Mouse (Mus musculus): ENCODE data around the gene Unc93b1. TPM values are rescaled to one million over a fixed set of nuclear protein-coding genes. Genes with fewer than 3 reads are reported as not detected.
"Not testable (repeated sequence)": the region's sequence is repeated elsewhere in the genome, so short reads cannot be mapped to it uniquely, and the experiment has no call there.

The Unc93b1 gene
- total RNA-seq, 1 experiment from 2014 or later, result 83.0 TPM

DNA sequence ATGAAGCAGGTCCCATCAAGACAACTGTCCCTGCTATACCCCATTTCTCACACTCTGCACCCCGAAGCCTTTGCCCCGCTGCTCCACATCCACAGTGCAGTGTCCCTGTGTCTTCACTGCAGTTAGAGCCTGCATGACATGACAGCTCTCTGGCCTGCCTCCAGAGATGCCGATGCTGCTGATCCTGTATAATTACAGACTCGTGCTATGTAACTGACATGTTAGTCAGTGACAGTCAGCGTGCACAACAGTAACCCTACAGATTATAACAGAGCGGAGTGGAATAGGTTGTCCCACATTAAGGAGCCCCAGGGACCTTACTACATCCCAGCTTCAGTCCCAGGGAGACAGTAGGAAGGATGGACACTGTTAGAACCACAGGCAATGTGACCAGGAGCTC is 39.6 kb downstream of the Unc93b1 start:
- ATAC-seq (replicated peaks; ENCODE audit: low read depth, poor library complexity, severe bottlenecking), result not testable (repeated sequence)

GRCm38 (mm10) chr19:3975866-3976265 is 40.9 kb downstream of the Unc93b1 start:
- no peak for ATAC-seq (replicated peaks; ENCODE audit: low read depth, poor library complexity, severe bottlenecking)

DNA sequence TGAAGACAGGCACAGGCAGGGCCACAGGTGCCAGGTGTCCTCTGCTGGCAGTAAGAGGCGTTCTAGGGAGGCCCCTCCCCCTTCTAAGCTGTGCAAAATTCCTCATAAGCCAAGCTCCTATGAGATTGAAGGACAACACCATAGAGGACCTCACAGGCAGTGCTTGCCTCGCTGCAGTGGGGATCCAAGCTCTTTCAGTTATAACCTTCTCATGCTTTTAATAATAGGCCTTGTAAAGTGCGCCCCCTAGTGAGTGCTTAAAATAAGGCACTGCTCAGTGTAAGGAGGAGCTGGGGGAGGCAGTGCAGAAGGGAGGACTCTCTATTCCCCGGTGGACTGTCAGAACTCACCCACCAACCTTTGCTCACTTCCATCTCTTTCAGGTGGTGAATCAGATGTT is 45.3 kb downstream of the Unc93b1 start:
- peak; percentile 76 for ATAC-seq (replicated peaks; ENCODE audit: low read depth, poor library complexity, severe bottlenecking)

- ATAC-seq (replicated peaks; ENCODE audit: low read depth, poor library complexity, severe bottlenecking), result no peak
Observed at GRCm38 (mm10) chr19:3980917-3981316, 45.9 kb downstream of the Unc93b1 start.

DNA sequence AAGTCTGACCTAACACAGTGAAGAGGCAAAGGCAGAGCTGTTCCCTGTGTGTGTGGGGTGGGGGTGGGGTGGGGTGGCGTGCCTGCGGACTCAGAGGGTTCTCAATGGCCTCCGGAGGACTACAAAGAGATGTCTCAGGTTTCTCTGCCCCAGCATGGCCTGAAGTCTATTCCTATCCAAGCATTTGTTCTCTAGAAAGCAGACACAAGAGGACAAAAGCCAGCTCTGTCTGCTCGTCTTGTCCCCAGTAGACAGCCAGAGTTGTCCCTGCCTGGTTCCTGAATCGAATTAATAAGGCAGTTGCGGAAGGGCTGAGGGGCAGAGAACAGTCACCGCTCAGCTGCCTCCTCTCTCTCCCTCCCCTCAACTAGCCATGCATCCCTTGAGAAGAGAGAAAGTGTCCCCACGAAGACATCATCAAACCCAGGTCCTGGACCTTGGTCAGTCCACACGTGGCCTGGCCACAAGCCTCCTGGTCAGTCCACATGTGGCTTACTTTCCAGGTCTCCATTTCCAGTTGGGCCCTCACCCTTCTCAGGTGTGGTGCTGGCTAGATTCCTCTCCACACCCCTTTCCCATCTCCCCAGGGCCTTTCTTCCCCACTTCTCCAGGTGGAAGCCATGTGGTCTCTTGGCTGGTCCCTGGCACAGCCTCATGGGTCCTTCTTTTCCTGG is 48.7 kb downstream of the Unc93b1 start:
- ATAC-seq (replicated peaks; ENCODE audit: low read depth, poor library complexity, severe bottlenecking), result no peak

DNA sequence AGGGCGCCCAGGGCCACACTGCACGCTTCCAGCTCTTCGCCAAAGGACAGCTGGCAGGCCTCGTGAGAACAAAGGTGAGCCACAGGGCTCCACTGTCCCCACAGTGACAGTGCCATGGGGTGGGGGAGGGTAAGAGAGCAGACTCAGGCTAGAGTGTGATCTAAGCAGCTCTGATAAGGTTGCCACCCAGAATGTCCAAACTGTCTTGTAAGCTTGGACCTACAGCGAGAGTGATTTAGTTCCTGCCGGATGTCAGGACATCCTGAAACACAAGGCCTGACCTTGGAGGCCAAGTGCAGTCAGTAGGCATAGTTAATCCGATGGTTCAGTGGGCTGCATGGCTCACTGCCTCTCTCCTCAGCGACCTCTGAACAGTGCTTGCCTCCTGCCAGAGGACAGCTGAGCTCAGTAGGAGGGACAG is 50.3 kb downstream of the Unc93b1 start:
- 0 out of 2 replicates have a peak, but pooled peaks have one; percentile 13 for ATAC-seq (replicated peaks; ENCODE audit: low read depth, poor library complexity, severe bottlenecking)

DNA sequence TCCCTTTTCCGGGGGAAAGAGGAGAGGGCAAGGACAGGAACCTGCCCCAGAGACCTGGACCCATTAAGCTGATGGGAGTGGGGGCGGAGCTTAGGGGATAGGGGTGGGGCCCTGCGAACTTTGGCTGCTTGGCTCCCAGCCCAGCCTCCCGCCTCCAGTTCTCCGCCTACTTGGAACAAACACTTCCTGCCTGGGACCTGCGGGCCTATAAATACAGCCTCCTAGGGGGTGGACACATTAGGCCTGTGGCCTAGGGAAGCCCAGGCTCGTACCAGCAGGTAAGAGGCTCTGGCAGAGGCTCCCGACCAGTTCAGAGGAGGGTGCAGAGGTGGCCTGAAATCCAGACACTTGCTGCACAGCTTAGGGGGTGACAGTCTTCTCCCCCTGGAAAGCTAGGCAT is 51.3 kb downstream of the Unc93b1 start, which contains the start of gene Acy3:
Acy3 (plus strand) TSS at position 237 of the 400 bp plus-strand sequence.
- ATAC-seq (replicated peaks; ENCODE audit: low read depth, poor library complexity, severe bottlenecking), result peak; percentile 67

GRCm38 (mm10) chr19:3988066-3988465 is 53.1 kb downstream of the Unc93b1 start:
- no peak for ATAC-seq (replicated peaks; ENCODE audit: low read depth, poor library complexity, severe bottlenecking)

- no peak for ATAC-seq (replicated peaks; ENCODE audit: low read depth, poor library complexity, severe bottlenecking)
Observed at GRCm38 (mm10) chr19:3988750-3989149, 53.8 kb downstream of the Unc93b1 start.

GRCm38 (mm10) chr19:3990804-3991203 is 55.8 kb downstream of the Unc93b1 start:
- ATAC-seq (replicated peaks; ENCODE audit: low read depth, poor library complexity, severe bottlenecking), result no peak

GRCm38 (mm10) chr19:3991562-3991961 is 56.6 kb downstream of the Unc93b1 start:
- no peak for ATAC-seq (replicated peaks; ENCODE audit: low read depth, poor library complexity, severe bottlenecking)

- no peak for ATAC-seq (replicated peaks; ENCODE audit: low read depth, poor library complexity, severe bottlenecking)
Observed at GRCm38 (mm10) chr19:3991966-3992365, 57.0 kb downstream of the Unc93b1 start.

- no peak for ATAC-seq (replicated peaks; ENCODE audit: low read depth, poor library complexity, severe bottlenecking)
Observed at GRCm38 (mm10) chr19:3992416-3992815, 57.4 kb downstream of the Unc93b1 start, which contains the start of gene Tbx10. TSS of gene Tbx10 (plus strand) at chr19:3992752.

DNA sequence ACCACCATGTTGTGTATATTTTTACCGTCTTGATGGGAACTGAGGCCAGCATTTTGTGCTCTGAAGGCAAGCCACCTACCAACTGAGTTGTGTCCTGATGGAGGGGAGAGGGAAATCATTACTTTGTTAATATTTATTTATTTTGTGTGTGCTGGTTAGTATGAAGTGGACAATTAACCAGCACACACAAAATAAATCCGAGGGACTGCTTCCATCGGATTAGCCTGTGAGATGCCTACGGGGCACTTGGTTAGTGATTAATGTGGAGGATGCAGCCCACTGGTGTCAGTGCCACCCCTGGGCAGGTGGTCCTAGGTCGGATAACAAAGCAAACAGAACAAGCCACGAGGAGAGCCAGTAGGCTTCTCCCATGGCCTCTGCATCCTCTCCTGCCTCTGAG is 59.9 kb downstream of the Unc93b1 start:
- no peak for ATAC-seq (replicated peaks; ENCODE audit: low read depth, poor library complexity, severe bottlenecking)

DNA sequence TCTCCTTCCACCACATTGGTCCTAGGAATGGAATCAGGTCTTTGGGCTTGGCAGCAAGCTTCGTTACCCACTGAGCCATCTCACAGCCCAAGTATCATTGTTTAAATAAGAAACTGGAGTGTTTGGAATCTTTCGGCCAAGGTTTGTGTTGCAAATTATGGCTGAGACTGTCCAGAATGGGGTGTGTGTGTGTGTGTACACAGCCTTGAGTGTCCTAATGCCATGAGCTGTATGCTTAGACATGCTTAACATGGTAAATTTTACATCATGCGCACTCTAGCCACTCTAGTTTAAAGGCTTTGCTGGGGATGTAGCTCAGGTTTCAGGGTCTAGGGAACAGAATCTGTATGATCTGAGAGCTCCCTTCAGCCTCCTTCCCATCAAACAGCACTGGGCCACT is 60.5 kb downstream of the Unc93b1 start:
- ATAC-seq (replicated peaks; ENCODE audit: low read depth, poor library complexity, severe bottlenecking), result no peak

- no peak for ATAC-seq (replicated peaks; ENCODE audit: low read depth, poor library complexity, severe bottlenecking)
Observed at GRCm38 (mm10) chr19:3996106-3996505, 61.1 kb downstream of the Unc93b1 start.

DNA sequence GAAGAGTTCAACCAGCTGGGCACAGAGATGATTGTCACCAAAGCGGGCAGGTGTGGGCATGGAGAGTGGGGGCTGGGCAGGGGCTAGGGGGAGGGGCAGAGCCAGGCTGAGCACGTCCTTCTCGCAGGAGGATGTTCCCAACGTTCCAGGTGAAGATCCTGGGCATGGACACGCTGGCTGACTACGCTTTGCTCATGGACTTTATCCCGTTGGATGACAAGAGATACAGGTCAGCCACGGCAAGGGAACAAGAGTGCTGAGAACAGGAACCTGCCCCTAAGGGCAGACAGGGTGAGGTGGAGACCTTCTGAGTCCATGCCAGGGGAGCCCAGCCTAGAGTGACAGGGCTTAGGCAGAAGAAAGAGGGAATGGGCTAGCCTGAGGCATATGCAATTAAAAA is 61.8 kb downstream of the Unc93b1 start:
- ATAC-seq (replicated peaks; ENCODE audit: low read depth, poor library complexity, severe bottlenecking), result no peak

DNA sequence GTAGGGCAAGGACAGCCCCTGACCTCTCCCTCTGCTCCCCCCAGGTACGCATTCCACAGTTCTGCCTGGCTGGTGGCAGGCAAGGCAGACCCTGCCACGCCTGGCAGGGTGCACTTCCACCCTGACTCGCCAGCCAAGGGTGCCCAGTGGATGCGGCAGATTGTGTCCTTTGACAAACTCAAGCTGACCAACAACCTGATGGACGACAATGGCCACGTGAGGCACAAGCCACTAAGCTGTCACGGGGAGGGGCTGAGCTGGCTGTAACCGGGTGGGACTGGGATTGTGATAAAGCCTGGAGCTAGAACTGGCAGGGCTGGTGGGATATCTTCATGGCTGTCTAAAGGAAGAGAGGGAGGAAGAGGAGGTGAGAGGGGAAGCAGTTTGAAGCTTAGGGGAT is 62.2 kb downstream of the Unc93b1 start:
- ATAC-seq (replicated peaks; ENCODE audit: low read depth, poor library complexity, severe bottlenecking), result no peak

GRCm38 (mm10) chr19:3998335-3998734 is 63.3 kb downstream of the Unc93b1 start:
- no peak for ATAC-seq (replicated peaks; ENCODE audit: low read depth, poor library complexity, severe bottlenecking)
